Mouse (Mus musculus): ENCODE data around the gene Krt83. TPM values are rescaled to one million over a fixed set of nuclear protein-coding genes. Genes with fewer than 3 reads are reported as not detected.

Krt83 gene
- polyA plus RNA-seq, 1 experiment from 2014 or later = not detected

DNA sequence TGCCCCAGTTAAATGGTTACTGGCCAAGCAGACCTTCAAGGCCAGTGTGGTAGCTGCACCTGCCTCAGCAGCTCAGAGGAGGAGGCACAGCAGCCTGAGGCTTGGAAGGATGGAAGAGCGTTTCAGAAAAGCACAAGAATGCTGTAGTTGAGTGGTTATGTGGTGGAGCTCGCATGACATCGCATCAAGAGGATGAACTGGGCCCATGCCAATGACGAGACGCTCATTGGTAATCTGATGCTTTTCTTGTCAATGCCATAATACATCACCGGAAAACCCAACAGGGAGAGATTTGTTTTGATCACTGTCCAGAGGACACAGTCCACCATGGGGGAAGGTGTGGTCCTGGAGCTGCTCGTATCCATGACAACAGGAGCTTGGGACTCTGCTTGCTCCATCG lies 4.0 kb upstream of the Krt83 start:
- no peaks in the 10 kb centered on the region for H3K9me3 ChIP-seq
- ATAC-seq (ENCODE audit: insufficient number of reproducible peaks, insufficient read depth, low FRiP score, low TSS enrichment, low read depth) = no peak
- no peaks in the 10 kb centered on the region for H3K36me3 ChIP-seq
- H3K4me3 ChIP-seq = no peak overlapping the region
- WGBS = 69% methylated on average over 8 of the region's 8 CpGs
- H3K27ac ChIP-seq = no peak overlapping the region
- no peaks in the 10 kb centered on the region for H3K4me1 ChIP-seq
- H3K4me2 ChIP-seq = no peak overlapping the region
- H3K9ac ChIP-seq = no peak overlapping the region
- H3K27me3 ChIP-seq = no peaks in the 10 kb centered on the region

DNA sequence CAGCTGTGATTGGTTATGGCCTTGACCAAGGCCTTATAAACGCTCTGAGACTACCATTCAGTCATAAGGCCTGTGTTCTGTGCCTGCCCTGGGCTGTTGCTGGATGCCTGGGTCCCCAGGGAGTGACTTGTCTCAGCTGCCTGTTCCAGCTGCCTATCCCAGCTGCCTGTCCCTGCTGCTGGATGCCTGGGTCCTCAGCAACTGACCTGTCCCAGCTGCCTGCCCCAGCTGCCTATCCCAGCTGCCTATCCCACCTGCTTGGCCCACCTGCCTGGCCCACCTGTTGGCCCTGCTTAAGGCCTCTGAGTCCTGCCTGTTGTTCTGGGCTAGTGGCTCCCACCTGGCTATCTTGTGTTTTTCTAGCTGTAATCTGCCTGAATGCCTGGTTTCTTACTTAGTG lies 2.9 kb upstream of the Krt83 start:
- no peak overlapping the region for H3K4me3 ChIP-seq
- H3K27ac ChIP-seq = no peak overlapping the region
- ATAC-seq (ENCODE audit: insufficient number of reproducible peaks, insufficient read depth, low FRiP score, low TSS enrichment, low read depth) = no peak
- 60% methylated on average over 1 of the region's 1 CpGs for WGBS
- H3K4me2 ChIP-seq = no peak overlapping the region
- no peaks in the 10 kb centered on the region for H3K9me3 ChIP-seq
- no peaks in the 10 kb centered on the region for H3K27me3 ChIP-seq
- H3K36me3 ChIP-seq = no peaks in the 10 kb centered on the region
- no peaks in the 10 kb centered on the region for H3K4me1 ChIP-seq
- H3K9ac ChIP-seq = no peak overlapping the region

DNA sequence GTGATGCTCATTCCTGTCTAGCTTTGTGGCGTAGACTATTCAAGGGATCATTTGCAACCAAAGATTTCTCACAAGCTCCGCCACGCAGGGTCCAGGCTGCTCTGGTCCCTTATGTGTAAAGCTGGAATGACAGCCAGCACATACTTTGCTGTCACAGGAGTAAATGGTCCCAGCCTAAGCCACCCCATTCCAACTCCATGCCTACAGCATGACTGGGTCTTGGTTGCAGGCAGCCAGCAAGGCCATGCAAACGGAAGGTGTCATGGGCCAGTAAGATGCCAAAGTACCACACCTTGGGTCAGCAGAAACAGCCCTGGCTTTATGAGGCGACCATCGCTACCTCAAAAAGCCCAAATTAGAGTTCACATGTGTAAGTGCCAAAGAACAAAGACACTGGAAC lies 2.4 kb upstream of the Krt83 start:
- H3K9ac ChIP-seq = no peak overlapping the region
- ATAC-seq (ENCODE audit: insufficient number of reproducible peaks, insufficient read depth, low FRiP score, low TSS enrichment, low read depth) = no peak
- H3K27ac ChIP-seq = no peak overlapping the region
- no peak overlapping the region for H3K4me3 ChIP-seq
- no peaks in the 10 kb centered on the region for H3K4me1 ChIP-seq
- H3K27me3 ChIP-seq = no peaks in the 10 kb centered on the region
- no peaks in the 10 kb centered on the region for H3K9me3 ChIP-seq
- no peak overlapping the region for H3K4me2 ChIP-seq
- WGBS = 87% methylated on average over 6 of the region's 6 CpGs
- no peaks in the 10 kb centered on the region for H3K36me3 ChIP-seq

DNA sequence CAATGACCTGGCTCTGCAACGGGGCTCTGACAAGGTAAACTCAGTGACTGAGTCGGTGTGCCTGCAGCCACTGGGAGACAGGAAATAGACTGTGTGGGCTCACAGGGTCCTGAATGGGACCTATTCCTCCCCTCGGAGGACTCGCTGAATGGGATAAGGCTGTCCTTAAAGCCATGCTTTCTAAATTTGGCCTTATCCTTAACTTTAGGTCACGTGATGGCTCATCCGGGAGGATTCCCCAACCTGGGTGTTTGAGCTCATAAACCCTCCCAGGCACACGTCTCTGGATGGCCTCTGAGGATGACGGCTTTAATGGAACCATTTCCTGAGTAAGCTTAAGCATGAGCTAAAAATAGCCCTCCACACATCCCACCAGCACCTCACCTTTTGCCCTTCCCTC lies 1.4 kb upstream of the Krt83 start:
- WGBS = 51% methylated on average over 8 of the region's 8 CpGs
- Histone ChIP-seq H3K4me1 (no peaks in the 10 kb centered on the region), H3K36me3 (no peaks in the 10 kb centered on the region), H3K4me3 (no peak overlapping the region), H3K9ac (no peak overlapping the region), H3K9me3 (no peaks in the 10 kb centered on the region), H3K27ac (no peak overlapping the region), H3K4me2 (no peak overlapping the region), H3K27me3 (no peaks in the 10 kb centered on the region)
- ATAC-seq (ENCODE audit: insufficient number of reproducible peaks, insufficient read depth, low FRiP score, low TSS enrichment, low read depth) = no peak

DNA sequence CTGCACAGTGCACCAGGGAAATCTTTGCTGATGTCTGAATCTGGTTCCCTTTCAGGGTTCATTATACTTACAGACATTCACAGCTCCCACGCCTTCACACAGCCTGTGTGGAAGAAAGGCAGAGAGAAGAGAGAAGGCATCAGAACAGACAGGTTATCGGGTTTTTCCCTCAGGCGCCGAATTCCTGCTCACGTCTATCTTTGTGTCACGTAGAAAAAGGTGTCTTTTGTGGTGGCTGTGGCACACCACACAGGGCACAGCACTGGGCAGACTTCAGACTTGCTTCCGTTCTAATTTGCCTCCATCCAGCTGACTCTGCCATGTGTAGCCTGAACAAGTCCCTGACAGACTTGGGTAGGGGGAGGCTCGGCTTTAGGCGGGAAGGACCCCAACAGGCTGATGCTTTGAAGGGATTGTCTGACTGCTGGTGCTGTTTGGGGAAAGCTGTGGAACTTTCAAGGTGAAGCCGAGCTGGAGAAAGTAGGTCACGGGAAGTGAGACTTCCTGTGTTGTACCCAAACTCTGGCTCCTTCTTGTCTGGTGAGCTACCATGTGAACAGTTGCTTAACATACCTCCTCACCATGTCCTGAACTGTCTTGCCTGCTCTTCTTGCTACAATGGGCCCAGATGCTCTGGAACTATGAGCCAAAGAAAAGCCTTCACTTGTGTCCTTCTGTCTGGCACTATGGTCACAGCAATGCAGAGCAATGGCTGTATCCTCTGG lies 5.2 kb downstream of the Krt83 start:
- no peak for ATAC-seq (ENCODE audit: insufficient number of reproducible peaks, insufficient read depth, low FRiP score, low TSS enrichment, low read depth)
- Histone ChIP-seq H3K27me3 (no peaks in the 10 kb centered on the region), H3K4me1 (no peaks in the 10 kb centered on the region), H3K27ac (no peak overlapping the region), H3K4me3 (no peak overlapping the region), H3K9me3 (no peaks in the 10 kb centered on the region), H3K4me2 (no peak overlapping the region), H3K9ac (no peak overlapping the region), H3K36me3 (no peaks in the 10 kb centered on the region)
- 62% methylated on average over 11 of the region's 11 CpGs for WGBS

DNA sequence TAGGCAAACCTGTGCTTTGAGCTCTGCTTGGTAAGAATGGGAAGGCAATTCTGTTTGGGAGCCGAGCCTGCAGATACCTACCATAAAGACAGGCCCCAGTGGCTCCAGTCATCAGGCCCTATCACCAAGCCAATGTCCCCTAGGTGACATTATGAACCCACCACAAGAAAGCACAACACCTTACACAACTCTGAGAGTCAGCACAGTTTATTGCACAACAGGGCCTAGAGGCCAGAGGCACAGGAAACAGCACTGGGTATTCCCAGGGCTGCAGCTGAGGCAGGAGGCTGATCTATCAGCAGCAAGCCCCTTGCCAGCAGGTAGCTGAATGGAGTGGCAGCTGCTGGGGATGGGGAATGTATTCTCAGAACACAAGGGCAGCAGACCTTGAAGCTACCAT lies 6.4 kb downstream of the Krt83 start:
- 76% methylated on average over 1 of the region's 1 CpGs for WGBS
- H3K9ac ChIP-seq = no peak overlapping the region
- no peak overlapping the region for H3K27ac ChIP-seq
- no peak overlapping the region for H3K4me3 ChIP-seq
- no peaks in the 10 kb centered on the region for H3K36me3 ChIP-seq
- H3K9me3 ChIP-seq = no peaks in the 10 kb centered on the region
- peaks cover 3% of the 10 kb centered on the region; the same call in 1 of the 2 replicates for H3K27me3 ChIP-seq
- no peak for ATAC-seq (ENCODE audit: insufficient number of reproducible peaks, insufficient read depth, low FRiP score, low TSS enrichment, low read depth)
- no peaks in the 10 kb centered on the region for H3K4me1 ChIP-seq
- H3K4me2 ChIP-seq = no peak overlapping the region

DNA sequence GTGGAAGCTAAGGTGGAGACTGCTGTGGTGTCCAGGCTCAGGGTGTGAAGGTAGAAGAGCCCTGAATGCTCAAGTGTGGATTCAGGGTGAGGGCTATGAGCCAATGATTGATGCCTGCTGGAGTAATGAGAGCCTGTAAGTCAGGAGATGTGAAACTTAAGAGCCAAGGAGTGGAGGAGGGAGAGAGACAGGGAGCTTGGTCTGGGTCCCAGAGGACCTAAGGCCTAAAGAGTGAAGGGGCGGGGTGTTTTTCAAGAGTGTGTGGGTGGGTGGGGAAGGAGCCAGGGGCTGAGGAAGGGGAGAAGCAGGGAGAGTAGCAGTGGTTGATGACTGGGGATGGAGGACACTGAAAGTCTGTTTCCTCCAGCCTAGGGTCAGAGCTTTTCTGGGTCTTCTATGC lies 7.7 kb downstream of the Krt83 start:
- peaks cover 15% of the 10 kb centered on the region; the same call in 1 of the 2 replicates for H3K27me3 ChIP-seq
- no peaks in the 10 kb centered on the region for H3K36me3 ChIP-seq
- 65% methylated on average over 1 of the region's 1 CpGs for WGBS

DNA sequence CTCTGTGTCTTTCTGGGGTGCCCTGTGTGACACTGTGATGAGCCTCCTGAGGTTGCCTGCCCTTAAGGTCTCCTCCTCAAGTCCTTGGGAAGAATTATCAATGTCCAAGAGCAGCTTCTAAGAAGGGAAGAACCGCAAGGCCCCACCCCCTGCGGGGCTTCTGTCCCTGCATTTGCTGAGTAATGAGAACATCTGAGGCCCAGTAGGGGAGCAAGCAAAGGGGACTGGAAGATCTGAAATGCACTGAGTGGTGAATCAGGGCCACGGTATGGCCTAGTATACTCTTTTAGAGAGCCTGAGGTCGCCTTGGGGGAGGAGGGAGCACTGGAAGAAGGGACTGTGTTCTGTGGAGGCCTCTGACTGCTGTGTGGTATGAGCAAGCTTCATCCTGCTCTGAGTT lies 9.3 kb downstream of the Krt83 start:
- WGBS = 32% methylated on average over 4 of the region's 4 CpGs
- H3K4me1 ChIP-seq = peaks cover 11% of the 10 kb centered on the region
- H3K27ac ChIP-seq = no peak overlapping the region
- no peak for ATAC-seq (ENCODE audit: insufficient number of reproducible peaks, insufficient read depth, low FRiP score, low TSS enrichment, low read depth)
- H3K27me3 ChIP-seq = peaks cover 22% of the 10 kb centered on the region
- no peaks in the 10 kb centered on the region for H3K36me3 ChIP-seq
- no peaks in the 10 kb centered on the region for H3K9me3 ChIP-seq
- no peak overlapping the region for H3K4me2 ChIP-seq
- H3K9ac ChIP-seq = no peak overlapping the region
- no peak overlapping the region for H3K4me3 ChIP-seq

More for the DNA sequence above, 7.7 kb downstream of the Krt83 start:
- peaks cover 11% of the 10 kb centered on the region for H3K4me1 ChIP-seq
- H3K27ac ChIP-seq = no peak overlapping the region
- H3K4me2 ChIP-seq = no peak overlapping the region
- H3K4me3 ChIP-seq = no peak overlapping the region
- H3K9ac ChIP-seq = no peak overlapping the region
- no peaks in the 10 kb centered on the region for H3K9me3 ChIP-seq
- no peak for ATAC-seq (ENCODE audit: insufficient number of reproducible peaks, insufficient read depth, low FRiP score, low TSS enrichment, low read depth)

DNA sequence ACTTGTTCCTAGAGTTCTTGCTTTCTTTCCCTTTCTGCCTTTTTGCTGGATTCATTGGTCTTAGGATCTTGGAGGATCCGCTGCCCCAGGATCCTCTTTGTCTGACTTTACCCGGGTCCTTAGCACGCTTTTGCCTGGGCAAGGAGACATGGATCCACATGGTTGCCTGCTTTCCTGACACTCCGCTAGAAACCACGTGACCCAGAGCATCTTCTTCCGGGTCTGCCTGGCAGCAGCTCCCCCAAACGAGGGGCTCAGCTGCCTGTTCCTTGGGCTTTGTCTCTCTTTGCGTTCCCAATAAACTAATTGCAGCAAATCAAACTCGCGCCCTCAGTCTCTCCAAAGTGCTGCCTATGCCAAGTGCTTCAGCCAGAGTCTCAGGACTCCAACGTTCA lies 11.6 kb downstream of the Krt83 start:
- H3K4me2 ChIP-seq = peak overlapping the region; percentile 70
- H3K27ac ChIP-seq = no peak overlapping the region
- H3K36me3 ChIP-seq = no peaks in the 10 kb centered on the region
- ATAC-seq (ENCODE audit: insufficient number of reproducible peaks, insufficient read depth, low FRiP score, low TSS enrichment, low read depth) = no peak
- peak overlapping the region; percentile 37 for H3K4me3 ChIP-seq
- WGBS = 32% methylated on average over 11 of the region's 11 CpGs
- H3K4me1 ChIP-seq = peaks cover 11% of the 10 kb centered on the region
- no peaks in the 10 kb centered on the region for H3K9me3 ChIP-seq
- H3K27me3 ChIP-seq = peaks cover 22% of the 10 kb centered on the region
- H3K9ac ChIP-seq = peak overlapping the region; percentile 63

DNA sequence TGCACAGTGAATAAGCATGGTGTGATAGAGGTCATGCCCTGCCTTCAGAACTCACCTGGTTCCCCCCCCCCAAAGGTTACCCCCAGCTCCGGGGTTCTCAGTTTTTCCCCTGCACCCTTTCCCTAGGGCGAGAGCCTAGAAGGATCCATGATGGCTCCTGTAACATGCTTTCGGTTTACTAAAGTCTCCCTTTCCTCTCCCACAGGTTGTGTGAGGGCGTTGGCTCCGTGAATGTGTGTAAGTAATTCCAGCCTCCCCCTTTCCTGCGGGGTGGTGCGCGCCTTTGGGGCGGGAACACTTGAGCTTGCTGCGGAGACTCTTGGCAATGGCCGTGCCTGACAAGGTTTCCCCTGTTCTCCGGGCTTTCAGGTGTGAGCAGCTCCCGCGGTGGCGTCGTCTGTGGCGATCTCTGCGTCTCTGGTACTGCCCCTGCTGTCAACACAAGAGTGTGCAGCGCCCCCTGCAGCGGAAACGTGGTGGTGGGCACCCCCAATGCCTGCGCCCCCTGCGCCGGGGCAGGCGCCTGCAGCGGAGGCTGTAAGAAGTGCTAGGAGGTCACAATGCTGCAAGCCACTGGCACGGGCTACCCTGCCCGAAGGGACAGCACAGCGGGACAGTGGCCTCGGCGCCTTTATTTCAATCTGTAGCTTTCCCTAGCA lies 12.2 kb downstream of the Krt83 start:
- H3K9ac ChIP-seq = peak overlapping the region; percentile 63
- peak overlapping the region; percentile 37 for H3K4me3 ChIP-seq
- H3K4me1 ChIP-seq = peaks cover 11% of the 10 kb centered on the region
- WGBS = 7% methylated on average over 31 of the region's 31 CpGs
- ATAC-seq (ENCODE audit: insufficient number of reproducible peaks, insufficient read depth, low FRiP score, low TSS enrichment, low read depth) = no peak
- H3K27me3 ChIP-seq = peaks cover 22% of the 10 kb centered on the region
- no peaks in the 10 kb centered on the region for H3K9me3 ChIP-seq
- H3K4me2 ChIP-seq = peak overlapping the region; percentile 70
- no peak overlapping the region for H3K27ac ChIP-seq
- H3K36me3 ChIP-seq = no peaks in the 10 kb centered on the region

DNA sequence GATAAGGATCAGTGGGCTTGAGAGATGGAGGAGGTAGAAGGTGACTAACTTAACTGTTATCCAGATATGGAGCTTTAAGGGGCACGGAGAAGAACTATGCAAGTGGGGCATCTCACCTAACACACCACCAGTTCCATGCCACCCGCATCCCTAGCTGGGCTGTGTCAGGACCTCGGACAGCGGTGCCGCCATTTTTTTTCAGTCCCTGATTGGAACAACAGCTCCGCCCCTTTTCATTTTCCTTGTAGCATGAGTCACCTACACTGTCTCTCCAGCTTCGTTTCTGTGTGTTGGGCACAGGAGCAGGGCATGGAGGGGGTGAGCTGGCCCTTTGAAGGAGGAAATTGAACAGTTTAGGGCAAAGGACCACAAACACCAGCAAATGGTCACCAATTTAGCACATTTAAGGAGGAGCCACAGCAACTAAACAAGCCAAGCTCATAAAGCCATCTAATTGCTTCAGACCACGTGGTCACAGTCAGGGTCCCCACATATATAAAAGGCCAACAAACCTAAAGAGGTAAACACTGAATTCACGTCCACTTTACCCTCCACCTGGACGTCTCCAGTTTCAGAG lies 18.3 kb downstream of the Krt83 start, which contains the start of gene Krt86:
Krt86 (plus strand) TSS at position 527 of the 577 bp plus-strand sequence.
- Histone ChIP-seq H3K9me3 (no peaks in the 10 kb centered on the region), H3K4me1 (no peaks in the 10 kb centered on the region), H3K27me3 (peaks cover 4% of the 10 kb centered on the region), H3K36me3 (no peaks in the 10 kb centered on the region), H3K4me2 (no peak within 1 kb of the TSS), H3K4me3 (no peak within 1 kb of the TSS), H3K9ac (no peak within 1 kb of the TSS), H3K27ac (no peak within 1 kb of the TSS)
- WGBS = 30% methylated on average over 10 of the region's 10 CpGs
- ATAC-seq (ENCODE audit: insufficient number of reproducible peaks, insufficient read depth, low FRiP score, low TSS enrichment, low read depth) = no peak

DNA sequence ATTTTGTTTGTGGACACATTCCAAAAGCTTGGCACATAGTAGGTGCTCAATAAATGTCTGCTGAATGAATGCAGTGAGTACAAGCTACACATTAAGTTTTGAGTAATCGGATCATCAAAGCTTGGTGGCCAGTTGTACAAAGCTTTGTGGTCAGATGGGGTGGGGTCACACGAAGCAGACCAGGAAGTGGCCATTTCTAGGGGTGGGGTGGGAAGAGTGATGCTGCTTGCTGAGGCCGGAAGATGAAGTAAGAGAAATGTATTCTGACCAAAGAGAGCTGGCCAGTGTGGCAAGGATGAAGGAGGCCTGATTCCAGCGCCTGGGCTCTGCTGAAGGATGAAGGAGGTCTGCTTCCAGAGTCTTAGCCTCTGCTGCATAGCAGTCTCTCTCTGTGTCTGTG lies 22.2 kb downstream of the Krt83 start:
- no peak overlapping the region for H3K27ac ChIP-seq
- no peaks in the 10 kb centered on the region for H3K27me3 ChIP-seq
- no peak overlapping the region for H3K4me2 ChIP-seq
- ATAC-seq (ENCODE audit: insufficient number of reproducible peaks, insufficient read depth, low FRiP score, low TSS enrichment, low read depth) = no peak
- H3K36me3 ChIP-seq = no peaks in the 10 kb centered on the region
- WGBS = 84% methylated on average over 4 of the region's 4 CpGs
- no peak overlapping the region for H3K9ac ChIP-seq
- no peaks in the 10 kb centered on the region for H3K4me1 ChIP-seq
- H3K9me3 ChIP-seq = no peaks in the 10 kb centered on the region
- H3K4me3 ChIP-seq = no peak overlapping the region
